Mouse (Mus musculus): Measurements from ENCODE around the gene Slco2a1. TPM values are rescaled to one million over a fixed set of nuclear protein-coding genes. Genes with fewer than 3 reads are reported as not detected.

Slco2a1 gene
- polyA plus RNA-seq, 1 experiment from 2014 or later = 6.0 TPM

DNA sequence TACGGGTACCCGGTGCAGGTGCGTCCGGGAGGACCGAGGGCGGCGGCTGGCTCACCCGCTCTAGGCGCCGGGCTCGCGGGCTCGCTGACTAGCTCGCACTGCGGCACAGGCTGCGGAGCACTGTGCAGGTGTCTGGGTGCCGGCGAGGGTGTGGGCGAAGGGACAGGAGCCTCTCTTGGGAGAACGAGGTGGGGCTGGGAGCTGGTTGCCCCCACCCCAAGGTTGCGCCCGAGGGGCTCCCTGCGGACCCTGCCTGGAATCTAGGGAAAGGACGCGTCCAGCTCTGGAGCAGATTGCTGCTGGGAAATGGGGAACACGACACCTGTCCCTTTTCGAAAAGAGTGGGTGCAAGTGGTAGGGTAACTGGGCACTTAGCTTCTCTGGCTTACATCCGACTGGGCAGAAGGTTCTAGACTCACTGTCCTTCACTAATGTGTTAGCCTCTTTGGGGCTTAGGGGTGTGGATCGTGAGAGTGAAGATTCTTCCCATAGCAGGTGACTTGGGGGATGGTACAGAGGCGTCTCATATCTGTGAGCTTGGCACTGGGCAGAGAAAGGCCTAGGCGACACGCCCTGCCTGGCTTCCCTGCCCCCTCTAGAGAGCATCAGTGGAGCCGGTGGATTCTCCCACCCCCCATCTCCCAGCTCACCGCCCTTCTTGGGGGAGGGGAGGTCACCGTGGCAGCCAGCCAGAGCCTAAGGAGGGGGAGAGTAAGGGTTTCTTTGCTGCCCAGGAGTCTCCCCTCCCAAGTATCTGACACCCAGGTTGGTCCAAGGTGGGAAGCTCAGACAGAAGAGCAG lies 124.2 kb downstream of the Slco2a1 start:
- peaks cover 53% of the 10 kb centered on the region for H3K27me3 ChIP-seq
- peak overlapping the region; percentile 97 for H3K4me2 ChIP-seq
- no peak overlapping the region for H3K27ac ChIP-seq
- ATAC-seq (replicated peaks; ENCODE audit: insufficient number of reproducible peaks, insufficient read depth, low FRiP score, low read depth) = peak; percentile 38
- peak overlapping the region; percentile 75 for H3K4me3 ChIP-seq
- peak overlapping the region; percentile 67 for H3K9ac ChIP-seq
- H3K9me3 ChIP-seq (replicated peaks) = no peaks in the 10 kb centered on the region
- peaks cover 23% of the 10 kb centered on the region for H3K4me1 ChIP-seq (replicated peaks)
- no peaks in the 10 kb centered on the region for H3K36me3 ChIP-seq
- 2% methylated on average over 34 of the region's 35 CpGs for WGBS

DNA sequence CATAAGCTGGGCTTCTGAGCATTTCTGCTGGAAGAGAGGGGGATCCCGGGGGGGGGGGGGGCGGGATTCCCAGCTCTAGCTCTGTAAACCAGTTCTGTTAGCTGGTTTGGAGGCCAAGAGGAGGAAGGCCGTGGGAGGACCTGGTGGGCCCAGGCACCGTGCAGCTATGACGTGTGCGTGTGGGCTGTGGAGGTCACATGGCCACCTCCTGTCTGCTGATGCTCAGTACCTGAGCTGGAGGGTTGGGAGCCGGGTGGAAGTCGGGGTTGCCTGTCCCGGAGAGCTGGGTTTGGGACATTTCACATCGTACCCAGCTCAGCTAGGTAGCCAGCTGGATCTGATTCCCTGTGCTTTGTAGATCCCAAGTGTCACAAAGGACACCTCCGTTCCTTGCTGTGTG lies 124.8 kb downstream of the Slco2a1 start:
- H3K27ac ChIP-seq = no peak overlapping the region
- no peak overlapping the region for H3K4me2 ChIP-seq
- no peak overlapping the region for H3K4me3 ChIP-seq
- peaks cover 23% of the 10 kb centered on the region for H3K4me1 ChIP-seq (replicated peaks)
- 34% methylated on average over 11 of the region's 11 CpGs for WGBS
- H3K9me3 ChIP-seq (replicated peaks) = no peaks in the 10 kb centered on the region
- peaks cover 53% of the 10 kb centered on the region for H3K27me3 ChIP-seq
- ATAC-seq (replicated peaks; ENCODE audit: insufficient number of reproducible peaks, insufficient read depth, low FRiP score, low read depth) = no peak
- no peaks in the 10 kb centered on the region for H3K36me3 ChIP-seq
- H3K9ac ChIP-seq = no peak overlapping the region

DNA sequence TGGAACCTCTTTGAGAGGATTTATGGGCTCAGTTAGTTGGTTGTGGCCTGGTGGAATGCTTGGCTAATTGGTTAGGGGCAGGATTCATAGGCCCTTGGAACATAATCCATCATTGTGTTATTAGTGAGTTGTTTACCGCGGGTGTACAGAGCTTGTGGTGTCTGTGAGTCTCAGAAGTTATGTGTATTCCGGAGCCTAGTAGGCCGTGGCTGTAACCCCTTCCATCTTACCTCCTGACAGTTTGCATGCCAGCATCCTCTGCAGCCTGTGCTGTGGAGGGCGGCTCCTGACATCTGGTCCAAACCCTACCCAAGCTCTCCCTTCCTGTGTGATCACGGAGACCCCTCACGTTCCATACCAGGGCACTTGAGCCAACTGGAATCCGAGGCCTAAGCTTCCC lies 125.8 kb downstream of the Slco2a1 start:
- H3K27me3 ChIP-seq = peaks cover 56% of the 10 kb centered on the region
- no peaks in the 10 kb centered on the region for H3K9me3 ChIP-seq (replicated peaks)
- no peak for ATAC-seq (replicated peaks; ENCODE audit: insufficient number of reproducible peaks, insufficient read depth, low FRiP score, low read depth)

DNA sequence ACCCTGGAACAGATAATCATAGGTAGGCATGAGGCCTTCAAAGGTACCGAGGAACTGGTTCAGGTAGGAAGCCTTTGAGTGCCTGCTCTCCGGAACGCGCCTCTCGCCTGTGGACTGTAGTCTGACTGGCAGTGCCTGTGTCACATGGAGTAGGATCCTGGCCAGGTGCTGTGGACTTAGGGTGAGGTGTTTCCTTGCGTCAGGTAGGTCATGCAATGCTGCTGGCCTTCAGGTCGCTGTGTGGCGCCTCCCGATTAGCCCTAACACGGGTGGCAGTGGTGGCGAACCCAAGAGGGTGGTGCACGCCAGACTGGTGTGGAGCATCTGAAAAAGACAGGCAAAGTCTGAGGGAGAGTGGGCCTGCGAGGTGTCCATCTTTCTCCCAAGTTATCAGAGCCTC lies 126.4 kb downstream of the Slco2a1 start:
- Histone ChIP-seq H3K27ac (no peak overlapping the region), H3K36me3 (no peaks in the 10 kb centered on the region), H3K9me3 (replicated peaks) (no peaks in the 10 kb centered on the region), H3K4me3 (no peak overlapping the region), H3K9ac (no peak overlapping the region), H3K27me3 (peaks cover 59% of the 10 kb centered on the region), H3K4me1 (replicated peaks) (peaks cover 19% of the 10 kb centered on the region), H3K4me2 (no peak overlapping the region)
- 90% methylated on average over 13 of the region's 13 CpGs for WGBS
- no peak for ATAC-seq (replicated peaks; ENCODE audit: insufficient number of reproducible peaks, insufficient read depth, low FRiP score, low read depth)

More for the DNA sequence above, 125.8 kb downstream of the Slco2a1 start:
- no peak overlapping the region for H3K4me3 ChIP-seq
- 81% methylated on average over 8 of the region's 8 CpGs for WGBS
- H3K9ac ChIP-seq = no peak overlapping the region
- H3K36me3 ChIP-seq = no peaks in the 10 kb centered on the region
- peaks cover 20% of the 10 kb centered on the region for H3K4me1 ChIP-seq (replicated peaks)
- no peak overlapping the region for H3K27ac ChIP-seq
- no peak overlapping the region for H3K4me2 ChIP-seq

DNA sequence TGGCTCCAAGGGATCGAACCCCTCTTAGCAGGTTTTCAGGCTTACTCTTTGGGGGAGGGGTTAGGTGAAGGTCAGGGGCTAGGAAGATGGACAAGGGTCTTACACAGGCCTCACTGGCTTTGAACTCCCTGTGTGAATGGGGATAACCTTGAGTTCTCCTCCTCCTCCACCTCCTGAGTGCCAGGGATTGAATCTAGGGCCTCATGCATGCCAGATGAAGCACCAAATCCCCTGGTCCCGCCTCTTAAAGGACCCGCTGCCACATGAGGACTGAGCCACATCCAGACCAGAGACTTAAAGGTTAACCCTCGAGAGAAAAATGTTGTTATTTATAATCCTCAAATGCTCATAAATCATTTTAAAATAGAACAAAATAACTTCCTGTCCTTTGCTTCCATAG lies 128.4 kb downstream of the Slco2a1 start:
- whole genome bisulfite sequencing = 67% methylated on average over 4 of the region's 4 CpGs
- no peak overlapping the region for H3K4me3 ChIP-seq
- no peak overlapping the region for H3K27ac ChIP-seq
- H3K9me3 ChIP-seq (replicated peaks) = no peaks in the 10 kb centered on the region
- ATAC-seq (replicated peaks; ENCODE audit: insufficient number of reproducible peaks, insufficient read depth, low FRiP score, low read depth) = no peak
- H3K36me3 ChIP-seq = no peaks in the 10 kb centered on the region
- H3K27me3 ChIP-seq = peaks cover 39% of the 10 kb centered on the region
- no peak overlapping the region for H3K4me2 ChIP-seq
- peaks cover 11% of the 10 kb centered on the region for H3K4me1 ChIP-seq (replicated peaks)
- H3K9ac ChIP-seq = no peak overlapping the region

DNA sequence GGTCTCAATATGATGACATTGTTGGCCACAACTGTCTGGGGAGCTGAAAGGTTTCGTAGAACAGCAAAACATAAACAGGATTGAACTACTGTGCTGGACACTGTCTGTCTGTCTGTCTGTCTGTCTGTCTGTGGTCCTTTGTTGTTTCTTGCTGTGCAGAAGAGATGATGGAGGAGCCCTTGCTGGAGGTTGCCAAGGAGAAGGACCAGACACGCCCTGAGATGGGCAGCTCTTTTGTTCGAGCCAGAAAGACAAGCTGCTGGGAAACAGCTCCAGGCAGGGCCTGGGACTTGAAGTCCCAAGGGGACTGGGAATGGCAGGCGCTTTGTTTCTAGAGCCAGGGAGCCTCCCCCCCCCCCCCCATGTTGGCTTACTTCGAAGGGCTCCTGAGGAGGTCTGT lies 129.0 kb downstream of the Slco2a1 start:
- Histone ChIP-seq H3K9me3 (replicated peaks) (no peaks in the 10 kb centered on the region), H3K27me3 (peaks cover 33% of the 10 kb centered on the region)
- 66% methylated on average over 5 of the region's 5 CpGs for WGBS

DNA sequence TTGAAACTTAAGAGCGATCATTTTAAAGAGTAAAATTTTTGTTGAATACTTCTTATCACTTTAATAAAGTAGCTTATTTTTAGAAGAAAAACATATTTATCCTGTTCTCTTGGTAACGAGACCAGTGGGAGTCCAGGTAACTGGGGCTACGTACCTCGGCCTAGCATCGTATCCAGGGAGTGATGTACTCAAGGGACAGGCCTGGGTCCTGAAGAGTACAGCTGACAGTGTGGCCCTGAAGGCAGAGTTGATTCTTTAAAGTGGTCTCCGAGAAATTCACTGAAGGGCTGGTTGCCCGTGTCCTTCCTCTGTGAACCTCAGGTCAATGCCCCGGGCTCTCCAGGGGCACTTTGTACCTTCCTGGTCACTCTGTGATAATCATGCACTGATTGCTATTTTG lies 129.4 kb downstream of the Slco2a1 start:
- Histone ChIP-seq H3K4me1 (replicated peaks) (peaks cover under 1% of the 10 kb centered on the region), H3K9me3 (replicated peaks) (no peaks in the 10 kb centered on the region), H3K4me2 (no peak overlapping the region), H3K27ac (no peak overlapping the region), H3K36me3 (no peaks in the 10 kb centered on the region), H3K4me3 (no peak overlapping the region), H3K27me3 (peaks cover 29% of the 10 kb centered on the region), H3K9ac (no peak overlapping the region)
- ATAC-seq (replicated peaks; ENCODE audit: insufficient number of reproducible peaks, insufficient read depth, low FRiP score, low read depth) = no peak
- WGBS = 91% methylated on average over 8 of the region's 8 CpGs

More for the DNA sequence above, 129.0 kb downstream of the Slco2a1 start:
- Histone ChIP-seq H3K27ac (no peak overlapping the region), H3K9ac (no peak overlapping the region), H3K4me3 (no peak overlapping the region), H3K36me3 (no peaks in the 10 kb centered on the region), H3K4me2 (no peak overlapping the region), H3K4me1 (replicated peaks) (peaks cover 6% of the 10 kb centered on the region)
- ATAC-seq (replicated peaks; ENCODE audit: insufficient number of reproducible peaks, insufficient read depth, low FRiP score, low read depth) = no peak

DNA sequence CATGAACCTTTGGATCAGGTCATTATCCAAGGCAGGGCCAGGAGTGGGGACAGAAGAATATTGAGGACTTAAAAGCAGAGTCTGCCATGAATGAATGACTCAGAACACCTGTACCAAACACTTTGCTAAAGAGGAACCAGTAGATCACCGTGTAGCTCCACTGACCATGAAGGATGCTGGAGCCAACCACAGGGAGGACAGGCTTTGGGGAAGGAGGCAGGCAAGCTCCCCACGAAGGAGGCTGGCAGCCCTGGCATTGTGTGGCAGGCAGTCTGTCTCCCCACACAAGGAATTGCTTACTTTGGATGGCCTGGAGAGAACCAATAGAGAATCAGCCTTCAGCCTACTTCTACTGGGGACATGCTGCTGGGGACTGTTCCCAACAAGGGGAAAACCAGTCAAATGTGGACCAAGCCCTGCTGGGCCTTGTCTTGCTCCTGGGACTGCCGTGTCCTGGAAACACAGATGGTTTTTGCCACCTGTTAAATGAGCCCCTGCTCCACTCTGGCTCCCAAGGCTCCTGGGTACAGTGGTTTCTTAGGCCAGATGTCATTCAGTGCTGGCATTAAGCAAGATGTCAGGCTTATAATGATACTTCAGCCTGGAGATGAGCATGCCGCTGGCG lies 130.3 kb downstream of the Slco2a1 start:
- Histone ChIP-seq H3K27me3 (peaks cover 21% of the 10 kb centered on the region), H3K4me2 (no peak overlapping the region), H3K36me3 (no peaks in the 10 kb centered on the region), H3K9me3 (replicated peaks) (no peaks in the 10 kb centered on the region), H3K4me3 (no peak overlapping the region), H3K4me1 (replicated peaks) (no peaks in the 10 kb centered on the region), H3K27ac (no peak overlapping the region), H3K9ac (no peak overlapping the region)
- 89% methylated on average over 5 of the region's 5 CpGs for WGBS
- ATAC-seq (replicated peaks; ENCODE audit: insufficient number of reproducible peaks, insufficient read depth, low FRiP score, low read depth) = no peak

DNA sequence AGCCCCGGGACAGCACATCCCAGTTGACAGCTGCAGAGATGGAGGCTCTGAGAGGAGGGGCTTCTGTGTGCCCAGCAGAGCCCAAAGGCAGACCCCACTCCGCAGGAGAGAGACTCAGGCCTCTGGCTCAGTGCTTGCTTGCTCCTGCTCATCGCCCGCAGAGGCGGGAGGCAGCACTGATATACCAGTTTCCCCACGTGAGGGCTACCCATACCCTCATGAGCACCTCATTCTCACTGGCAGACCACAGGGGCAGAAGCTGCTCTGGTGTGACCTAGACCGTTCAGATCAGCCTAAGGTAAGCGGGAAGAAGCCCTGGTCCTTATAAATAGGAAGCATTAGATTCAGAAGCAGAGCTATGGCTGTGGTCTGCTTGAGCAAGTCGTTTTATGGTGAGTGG lies 131.3 kb downstream of the Slco2a1 start:
- Histone ChIP-seq H3K9ac (no peak overlapping the region), H3K4me3 (no peak overlapping the region), H3K27me3 (peaks cover 11% of the 10 kb centered on the region), H3K4me2 (no peak overlapping the region), H3K36me3 (no peaks in the 10 kb centered on the region), H3K4me1 (replicated peaks) (no peaks in the 10 kb centered on the region), H3K9me3 (replicated peaks) (no peaks in the 10 kb centered on the region), H3K27ac (no peak overlapping the region)
- WGBS = 86% methylated on average over 9 of the region's 9 CpGs
- no peak for ATAC-seq (replicated peaks; ENCODE audit: insufficient number of reproducible peaks, insufficient read depth, low FRiP score, low read depth)

DNA sequence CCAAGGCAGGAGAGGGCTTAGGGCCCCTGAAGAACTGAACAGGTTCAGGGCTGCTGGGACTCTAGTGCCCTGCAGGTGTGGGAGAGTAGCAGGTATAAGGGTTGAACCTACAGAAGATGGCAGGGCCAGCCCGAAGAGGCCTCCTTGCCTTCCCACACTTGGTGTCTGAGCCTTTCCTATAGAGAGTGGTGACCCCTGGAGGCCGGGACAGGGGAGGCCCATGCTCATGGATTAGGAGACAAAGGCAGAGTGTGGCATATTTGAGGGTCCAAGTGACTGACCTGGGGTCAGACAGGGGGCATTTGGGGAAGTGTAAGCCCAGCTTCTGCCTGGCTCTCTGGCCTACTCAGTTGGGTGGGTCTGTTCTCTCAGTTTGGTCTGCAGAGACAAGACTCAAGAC lies 131.7 kb downstream of the Slco2a1 start:
- H3K4me3 ChIP-seq = no peak overlapping the region
- no peaks in the 10 kb centered on the region for H3K36me3 ChIP-seq
- no peaks in the 10 kb centered on the region for H3K9me3 ChIP-seq (replicated peaks)
- no peak overlapping the region for H3K27ac ChIP-seq
- H3K4me2 ChIP-seq = no peak overlapping the region
- H3K27me3 ChIP-seq = peaks cover 8% of the 10 kb centered on the region; the same call in 1 of the 2 replicates
- H3K9ac ChIP-seq = no peak overlapping the region
- 37% methylated on average over 2 of the region's 2 CpGs for WGBS
- no peak for ATAC-seq (replicated peaks; ENCODE audit: insufficient number of reproducible peaks, insufficient read depth, low FRiP score, low read depth)
- no peaks in the 10 kb centered on the region for H3K4me1 ChIP-seq (replicated peaks)

DNA sequence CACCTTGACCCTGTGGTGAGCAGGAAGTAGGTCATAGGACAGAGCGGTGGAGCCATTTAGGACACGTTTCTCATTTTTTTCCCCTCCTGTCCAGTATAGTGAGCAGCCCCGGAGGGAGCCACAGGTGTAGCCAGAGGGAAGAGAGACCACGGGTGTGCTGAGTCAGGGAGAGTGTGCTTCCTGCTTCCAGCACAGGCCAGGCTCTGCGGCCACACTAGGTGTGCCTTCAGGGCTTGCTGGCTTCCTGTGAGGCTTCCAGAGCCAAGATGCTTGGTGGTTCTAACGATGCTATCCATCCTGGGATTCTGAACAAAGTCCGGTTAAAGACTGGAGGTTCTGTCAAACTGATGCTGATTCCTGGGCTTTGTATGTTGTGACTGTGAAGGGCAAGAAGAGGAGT lies 133.0 kb downstream of the Slco2a1 start:
- no peaks in the 10 kb centered on the region for H3K36me3 ChIP-seq
- H3K27ac ChIP-seq = no peak overlapping the region
- no peak overlapping the region for H3K4me3 ChIP-seq
- H3K4me1 ChIP-seq (replicated peaks) = no peaks in the 10 kb centered on the region
- H3K9ac ChIP-seq = no peak overlapping the region
- no peaks in the 10 kb centered on the region for H3K9me3 ChIP-seq (replicated peaks)
- ATAC-seq (replicated peaks; ENCODE audit: insufficient number of reproducible peaks, insufficient read depth, low FRiP score, low read depth) = no peak
- H3K27me3 ChIP-seq = peaks cover 8% of the 10 kb centered on the region; the same call in 1 of the 2 replicates
- 81% methylated on average over 7 of the region's 7 CpGs for WGBS
- no peak overlapping the region for H3K4me2 ChIP-seq

DNA sequence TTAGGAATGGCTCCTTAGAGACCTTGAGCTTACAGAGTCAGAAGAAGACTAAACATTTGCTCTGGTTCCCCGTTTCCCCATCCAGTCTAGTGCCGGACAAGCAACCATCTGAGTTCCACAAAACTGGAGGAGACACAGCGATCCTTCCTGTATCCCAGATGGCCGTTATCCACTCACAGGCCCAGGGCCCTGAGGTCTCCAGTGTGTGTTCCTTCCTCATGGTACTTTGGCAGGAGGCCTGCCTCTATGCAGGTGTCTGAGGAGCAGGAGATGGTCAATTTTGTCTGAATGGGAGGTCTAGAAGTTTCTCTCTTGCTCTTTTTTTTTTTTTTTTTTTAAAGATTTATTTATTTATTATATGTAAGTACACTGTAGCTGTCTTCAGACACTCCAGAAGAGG lies 136.2 kb downstream of the Slco2a1 start:
- H3K4me1 ChIP-seq (replicated peaks) = no peaks in the 10 kb centered on the region
- peaks cover under 1% of the 10 kb centered on the region; the same call in 1 of the 2 replicates for H3K27me3 ChIP-seq
- no peak overlapping the region for H3K4me2 ChIP-seq
- WGBS = 88% methylated on average over 4 of the region's 4 CpGs
- ATAC-seq (replicated peaks; ENCODE audit: insufficient number of reproducible peaks, insufficient read depth, low FRiP score, low read depth) = no peak
- no peak overlapping the region for H3K4me3 ChIP-seq
- no peaks in the 10 kb centered on the region for H3K36me3 ChIP-seq
- no peaks in the 10 kb centered on the region for H3K9me3 ChIP-seq (replicated peaks)
- H3K27ac ChIP-seq = no peak overlapping the region
- H3K9ac ChIP-seq = no peak overlapping the region

Measured in heart, embryonic 15.5 days (tissue).